Mouse (Mus musculus): ENCODE results near the gene Zdhhc9.

Gene Zdhhc9

GRCm38 (mm10) chrX:48170368-48170767 is 38.3 kb downstream of the Zdhhc9 start:
- no peak for DNase-seq (ENCODE audit: extremely low spot score)

- peak; percentile 1 for DNase-seq (ENCODE audit: extremely low spot score)
These were observed 38.8 kb downstream of the Zdhhc9 start for GRCm38 (mm10) chrX:48169892-48170291.

GRCm38 (mm10) chrX:48158229-48158919 is 50.3 kb downstream of the Zdhhc9 start:
- DNase-seq (ENCODE audit: extremely low spot score) = no peak

- DNase-seq (ENCODE audit: extremely low spot score) = no peak
These were observed 51.3 kb downstream of the Zdhhc9 start for GRCm38 (mm10) chrX:48157396-48157795.

GRCm38 (mm10) chrX:48155489-48155888 is 53.2 kb downstream of the Zdhhc9 start:
- DNase-seq (ENCODE audit: extremely low spot score) = no peak

- no peak for DNase-seq (ENCODE audit: extremely low spot score)
These were observed 54.7 kb downstream of the Zdhhc9 start for GRCm38 (mm10) chrX:48153949-48154348.

GRCm38 (mm10) chrX:48153414-48153813 is 55.3 kb downstream of the Zdhhc9 start:
- DNase-seq (ENCODE audit: extremely low spot score) = no peak

GRCm38 (mm10) chrX:48152106-48152505 is 56.6 kb downstream of the Zdhhc9 start:
- no peak for DNase-seq (ENCODE audit: extremely low spot score)

GRCm38 (mm10) chrX:48147741-48148186 is 60.9 kb downstream of the Zdhhc9 start:
- DNase-seq (ENCODE audit: extremely low spot score) = no peak

- DNase-seq (ENCODE audit: extremely low spot score) = no peak
These were observed 61.5 kb downstream of the Zdhhc9 start for GRCm38 (mm10) chrX:48147226-48147625.

GRCm38 (mm10) chrX:48146262-48146661 is 62.4 kb downstream of the Zdhhc9 start, which contains the start of gene Sash3:
Sash3 (plus strand) TSS chrX:48146436.
- no peak for DNase-seq (ENCODE audit: extremely low spot score)

GRCm38 (mm10) chrX:48143415-48144335 is 65.0 kb downstream of the Zdhhc9 start:
- peak; percentile 10 for DNase-seq (ENCODE audit: extremely low spot score)

- DNase-seq (ENCODE audit: extremely low spot score) = no peak
These were observed 67.2 kb downstream of the Zdhhc9 start for GRCm38 (mm10) chrX:48141481-48141880.

GRCm38 (mm10) chrX:48140286-48140877 is 68.3 kb downstream of the Zdhhc9 start:
- no peak for DNase-seq (ENCODE audit: extremely low spot score)

- DNase-seq (ENCODE audit: extremely low spot score) = no peak
These were observed 69.1 kb downstream of the Zdhhc9 start for GRCm38 (mm10) chrX:48139368-48140285.

- DNase-seq (ENCODE audit: extremely low spot score) = peak; percentile 19
These were observed 70.0 kb downstream of the Zdhhc9 start for GRCm38 (mm10) chrX:48138539-48139275.

- no peak for DNase-seq (ENCODE audit: extremely low spot score)
These were observed 70.7 kb downstream of the Zdhhc9 start for GRCm38 (mm10) chrX:48138011-48138410.

- DNase-seq (ENCODE audit: extremely low spot score) = no peak
These were observed 71.7 kb downstream of the Zdhhc9 start for GRCm38 (mm10) chrX:48136935-48137334.

- DNase-seq (ENCODE audit: extremely low spot score) = no peak
These were observed 79.5 kb downstream of the Zdhhc9 start for GRCm38 (mm10) chrX:48129167-48129566.

- no peak for DNase-seq (ENCODE audit: extremely low spot score)
These were observed 81.0 kb downstream of the Zdhhc9 start for GRCm38 (mm10) chrX:48127502-48128218.
